Mouse (Mus musculus): ENCODE measurements at regions not wholly inside any gene's neighbourhood (a gene's known extent, or its start where the extent isn't known, plus 50 kb on each side); places are given as distances from the start of the nearest gene placed in this dataset.

GRCm38 (mm10) chr9:47368015-47368901 is 161.7 kb upstream of the Cadm1 start:
- Histone ChIP-seq H3K27ac (peak overlapping the region; percentile 82), H3K4me3 (peak overlapping the region; percentile 51), H3K36me3 (no peaks in the 10 kb centered on the region), H3K4me1 (peaks cover 40% of the 10 kb centered on the region), H3K9me3 (replicated peaks) (no peaks in the 10 kb centered on the region), H3K27me3 (ENCODE audit: low read depth, poor library complexity, severe bottlenecking) (peaks cover 50% of the 10 kb centered on the region)
- 4% methylated on average over 31 of the region's 31 CpGs for WGBS
- DNase-seq (ENCODE audit: low spot score) = peak; percentile 75

- peaks cover 45% of the 10 kb centered on the region for H3K4me1 ChIP-seq
- peaks cover 17% of the 10 kb centered on the region; the same call in 1 of the 2 replicates for H3K27me3 ChIP-seq (ENCODE audit: low read depth, poor library complexity, severe bottlenecking)
- 0 out of 2 replicates have a peak overlapping the region, but pooled peaks have one; percentile 8 for H3K27ac ChIP-seq
- DNase-seq (ENCODE audit: low spot score) = no peak
- H3K9me3 ChIP-seq (replicated peaks) = no peaks in the 10 kb centered on the region
- 86% methylated on average over 7 of the region's 7 CpGs for WGBS
- no peak overlapping the region for H3K4me3 ChIP-seq
- H3K36me3 ChIP-seq = no peaks in the 10 kb centered on the region
Measured at GRCm38 (mm10) chr9:47372296-47372695, 157.7 kb upstream of the Cadm1 start.

- Histone ChIP-seq H3K36me3 (no peaks in the 10 kb centered on the region), H3K4me1 (peaks cover 28% of the 10 kb centered on the region), H3K9me3 (replicated peaks) (no peaks in the 10 kb centered on the region), H3K27me3 (ENCODE audit: low read depth, poor library complexity, severe bottlenecking) (peaks cover under 1% of the 10 kb centered on the region; the same call in 1 of the 2 replicates), H3K4me3 (no peak overlapping the region), H3K27ac (no peak overlapping the region)
- WGBS = 95% methylated on average over 7 of the region's 7 CpGs
- DNase-seq (ENCODE audit: low spot score) = no peak
Measured at GRCm38 (mm10) chr9:47374086-47374485, 155.9 kb upstream of the Cadm1 start.

GRCm38 (mm10) chr9:47376645-47377044 is 153.3 kb upstream of the Cadm1 start:
- no peak for DNase-seq (ENCODE audit: low spot score)
- WGBS = 30% methylated on average over 1 of the region's 1 CpGs
- Histone ChIP-seq H3K4me1 (peaks cover 26% of the 10 kb centered on the region), H3K4me3 (no peak overlapping the region), H3K9me3 (replicated peaks) (no peaks in the 10 kb centered on the region), H3K36me3 (no peaks in the 10 kb centered on the region), H3K27ac (no peak overlapping the region), H3K27me3 (ENCODE audit: low read depth, poor library complexity, severe bottlenecking) (no peaks in the 10 kb centered on the region)

GRCm38 (mm10) chr9:47378541-47378940 is 151.4 kb upstream of the Cadm1 start:
- H3K36me3 ChIP-seq = no peaks in the 10 kb centered on the region
- no peaks in the 10 kb centered on the region for H3K9me3 ChIP-seq (replicated peaks)
- no peak for DNase-seq (ENCODE audit: low spot score)
- H3K27me3 ChIP-seq (ENCODE audit: low read depth, poor library complexity, severe bottlenecking) = no peaks in the 10 kb centered on the region
- WGBS = 84% methylated on average over 5 of the region's 5 CpGs
- no peak overlapping the region for H3K4me3 ChIP-seq
- peaks cover 18% of the 10 kb centered on the region for H3K4me1 ChIP-seq
- no peak overlapping the region for H3K27ac ChIP-seq

GRCm38 (mm10) chr9:47380361-47380760 is 149.6 kb upstream of the Cadm1 start:
- H3K4me1 ChIP-seq = peaks cover 34% of the 10 kb centered on the region
- no peaks in the 10 kb centered on the region for H3K9me3 ChIP-seq (replicated peaks)
- WGBS = 85% methylated on average over 7 of the region's 7 CpGs
- H3K4me3 ChIP-seq = no peak overlapping the region
- no peak for DNase-seq (ENCODE audit: low spot score)
- no peaks in the 10 kb centered on the region for H3K36me3 ChIP-seq
- H3K27me3 ChIP-seq (ENCODE audit: low read depth, poor library complexity, severe bottlenecking) = no peaks in the 10 kb centered on the region
- no peak overlapping the region for H3K27ac ChIP-seq

GRCm38 (mm10) chr9:47384185-47384854 is 145.7 kb upstream of the Cadm1 start:
- 22% methylated on average over 4 of the region's 4 CpGs for WGBS
- Histone ChIP-seq H3K27ac (peak overlapping the region; percentile 56; the same call in 1 of the 2 replicates), H3K27me3 (ENCODE audit: low read depth, poor library complexity, severe bottlenecking) (peaks cover 16% of the 10 kb centered on the region), H3K4me1 (peaks cover 50% of the 10 kb centered on the region), H3K4me3 (no peak overlapping the region), H3K36me3 (no peaks in the 10 kb centered on the region), H3K9me3 (replicated peaks) (no peaks in the 10 kb centered on the region)
- DNase-seq (ENCODE audit: low spot score) = no peak

GRCm38 (mm10) chr9:47386646-47387045 is 143.3 kb upstream of the Cadm1 start:
- H3K4me3 ChIP-seq = no peak overlapping the region
- H3K27me3 ChIP-seq (ENCODE audit: low read depth, poor library complexity, severe bottlenecking) = peaks cover 24% of the 10 kb centered on the region
- H3K4me1 ChIP-seq = peaks cover 45% of the 10 kb centered on the region
- H3K9me3 ChIP-seq (replicated peaks) = no peaks in the 10 kb centered on the region
- 80% methylated on average over 11 of the region's 11 CpGs for WGBS
- no peak for DNase-seq (ENCODE audit: low spot score)
- H3K36me3 ChIP-seq = no peaks in the 10 kb centered on the region
- H3K27ac ChIP-seq = no peak overlapping the region

GRCm38 (mm10) chr9:47387221-47387620 is 142.8 kb upstream of the Cadm1 start:
- WGBS = 54% methylated on average over 4 of the region's 4 CpGs
- H3K27me3 ChIP-seq (ENCODE audit: low read depth, poor library complexity, severe bottlenecking) = peaks cover 24% of the 10 kb centered on the region
- no peak overlapping the region for H3K27ac ChIP-seq

GRCm38 (mm10) chr9:47387716-47388300 is 142.2 kb upstream of the Cadm1 start:
- DNase-seq (ENCODE audit: low spot score) = no peak
- WGBS = 48% methylated on average over 8 of the region's 8 CpGs
- H3K27ac ChIP-seq = no peak overlapping the region
- no peak overlapping the region for H3K4me3 ChIP-seq
- no peaks in the 10 kb centered on the region for H3K9me3 ChIP-seq (replicated peaks)
- H3K27me3 ChIP-seq (ENCODE audit: low read depth, poor library complexity, severe bottlenecking) = peaks cover 24% of the 10 kb centered on the region
- peaks cover 45% of the 10 kb centered on the region for H3K4me1 ChIP-seq
- no peaks in the 10 kb centered on the region for H3K36me3 ChIP-seq

More at GRCm38 (mm10) chr9:47387221-47387620, 142.8 kb upstream of the Cadm1 start:
- Histone ChIP-seq H3K36me3 (no peaks in the 10 kb centered on the region), H3K4me3 (no peak overlapping the region), H3K4me1 (peaks cover 45% of the 10 kb centered on the region), H3K9me3 (replicated peaks) (no peaks in the 10 kb centered on the region)
- DNase-seq (ENCODE audit: low spot score) = no peak

- no peak for DNase-seq (ENCODE audit: low spot score)
- H3K27ac ChIP-seq = no peak overlapping the region
- no peaks in the 10 kb centered on the region for H3K36me3 ChIP-seq
- H3K27me3 ChIP-seq (ENCODE audit: low read depth, poor library complexity, severe bottlenecking) = peaks cover 33% of the 10 kb centered on the region
- H3K9me3 ChIP-seq (replicated peaks) = no peaks in the 10 kb centered on the region
- no peak overlapping the region for H3K4me3 ChIP-seq
- peaks cover 33% of the 10 kb centered on the region for H3K4me1 ChIP-seq
- WGBS = 92% methylated on average over 6 of the region's 6 CpGs
Measured at GRCm38 (mm10) chr9:47389901-47390300, 140.1 kb upstream of the Cadm1 start.

GRCm38 (mm10) chr9:47391669-47392068 is 138.3 kb upstream of the Cadm1 start:
- no peak overlapping the region for H3K4me3 ChIP-seq
- no peak for DNase-seq (ENCODE audit: low spot score)
- H3K27ac ChIP-seq = no peak overlapping the region
- 89% methylated on average over 5 of the region's 5 CpGs for WGBS
- peaks cover 30% of the 10 kb centered on the region for H3K27me3 ChIP-seq (ENCODE audit: low read depth, poor library complexity, severe bottlenecking)
- peaks cover 18% of the 10 kb centered on the region for H3K4me1 ChIP-seq
- no peaks in the 10 kb centered on the region for H3K9me3 ChIP-seq (replicated peaks)
- H3K36me3 ChIP-seq = no peaks in the 10 kb centered on the region

GRCm38 (mm10) chr9:47399598-47399997 is 130.4 kb upstream of the Cadm1 start:
- H3K27ac ChIP-seq = no peak overlapping the region
- peaks cover 49% of the 10 kb centered on the region for H3K4me1 ChIP-seq
- no peaks in the 10 kb centered on the region for H3K36me3 ChIP-seq
- no peaks in the 10 kb centered on the region for H3K9me3 ChIP-seq (replicated peaks)
- H3K27me3 ChIP-seq (ENCODE audit: low read depth, poor library complexity, severe bottlenecking) = peaks cover 51% of the 10 kb centered on the region
- DNase-seq (ENCODE audit: low spot score) = no peak
- 8% methylated on average over 2 of the region's 2 CpGs for WGBS
- H3K4me3 ChIP-seq = no peak overlapping the region
